Mouse (Mus musculus): ENCODE measurements around the gene Odf3l1. TPM values are rescaled to one million over a fixed set of nuclear protein-coding genes. Genes with fewer than 3 reads are reported as not detected.
"Not testable (repeated sequence)": the region's sequence is repeated elsewhere in the genome, so short reads cannot be mapped to it uniquely, and the experiment has no call there.

The Odf3l1 gene
- 0.20 and 1.1 TPM in 2 replicates for polyA plus RNA-seq (2015; fragmentation: Nextera tagmentation; extraction: Ambion mirVana)

GRCm38 (mm10) chr9:56864216-56864729, at the start of gene Odf3l1:
Gene Odf3l1, minus strand, starts transcription at chr9:56864679.
- H3K4me2 ChIP-seq (ENCODE audit: low read depth, low read length), result peak within 1 kb of the TSS; percentile 71
- 10% methylated on average over 3 of the region's 3 CpGs for WGBS
- no peaks in the 10 kb centered on the region for H3K9me3 ChIP-seq (ENCODE audit: control insufficient read depth, low read length)
- H3K4me3 ChIP-seq (ENCODE audit: low read length), result peak within 1 kb of the TSS; percentile 58
- H3K36me3 ChIP-seq (ENCODE audit: control insufficient read depth, insufficient read depth, low read length), result no peaks in the 10 kb centered on the region
- peak within 1 kb of the TSS; percentile 76 for H3K9ac ChIP-seq (ENCODE audit: low read length)
- peaks cover 58% of the 10 kb centered on the region for H3K4me1 ChIP-seq (replicated peaks; ENCODE audit: control insufficient read depth, insufficient read depth, low read length)
- peak within 1 kb of the TSS; percentile 69 for H3K27ac ChIP-seq (ENCODE audit: low read length)
- no peaks in the 10 kb centered on the region for H3K27me3 ChIP-seq (ENCODE audit: control insufficient read depth, insufficient read depth, low read depth, low read length)
- ATAC-seq (ENCODE audit: low read depth), result no peak

- Histone ChIP-seq H3K36me3 (ENCODE audit: control insufficient read depth, insufficient read depth, low read length) (peaks cover 29% of the 10 kb centered on the region), H3K4me1 (replicated peaks; ENCODE audit: control insufficient read depth, insufficient read depth, low read length) (no peaks in the 10 kb centered on the region), H3K27me3 (ENCODE audit: control insufficient read depth, insufficient read depth, low read depth, low read length) (no peaks in the 10 kb centered on the region), H3K27ac (ENCODE audit: low read length) (no peak overlapping the region), H3K4me2 (ENCODE audit: low read depth, low read length) (no peak overlapping the region), H3K9ac (ENCODE audit: low read length) (no peak overlapping the region), H3K4me3 (ENCODE audit: low read length) (no peak overlapping the region), H3K9me3 (ENCODE audit: control insufficient read depth, low read length) (no peaks in the 10 kb centered on the region)
- ATAC-seq (ENCODE audit: low read depth), result no peak
- 78% methylated on average over 9 of the region's 9 CpGs for WGBS
These were observed 49.5 kb upstream of the Odf3l1 start for GRCm38 (mm10) chr9:56913991-56914390.

GRCm38 (mm10) chr9:56911017-56911416, 46.5 kb upstream of the Odf3l1 start:
- no peak for ATAC-seq (ENCODE audit: low read depth)
- Histone ChIP-seq H3K4me3 (ENCODE audit: low read length) (no peak overlapping the region), H3K27ac (ENCODE audit: low read length) (no peak overlapping the region), H3K9me3 (ENCODE audit: control insufficient read depth, low read length) (no peaks in the 10 kb centered on the region), H3K9ac (ENCODE audit: low read length) (no peak overlapping the region), H3K4me1 (replicated peaks; ENCODE audit: control insufficient read depth, insufficient read depth, low read length) (no peaks in the 10 kb centered on the region), H3K4me2 (ENCODE audit: low read depth, low read length) (no peak overlapping the region), H3K36me3 (ENCODE audit: control insufficient read depth, insufficient read depth, low read length) (peaks cover 7% of the 10 kb centered on the region; the same call in 1 of the 2 replicates), H3K27me3 (ENCODE audit: control insufficient read depth, insufficient read depth, low read depth, low read length) (no peaks in the 10 kb centered on the region)
- WGBS, result 28% methylated on average over 1 of the region's 1 CpGs

- not testable (repeated sequence) for H3K27ac ChIP-seq (ENCODE audit: low read length); H3K4me1 ChIP-seq (replicated peaks; ENCODE audit: control insufficient read depth, insufficient read depth, low read length); ATAC-seq (ENCODE audit: low read depth); H3K36me3 ChIP-seq (ENCODE audit: control insufficient read depth, insufficient read depth, low read length); H3K4me3 ChIP-seq (ENCODE audit: low read length); H3K27me3 ChIP-seq (ENCODE audit: control insufficient read depth, insufficient read depth, low read depth, low read length); H3K9me3 ChIP-seq (ENCODE audit: control insufficient read depth, low read length); H3K4me2 ChIP-seq (ENCODE audit: low read depth, low read length); H3K9ac ChIP-seq (ENCODE audit: low read length)
- 36% methylated on average over 4 of the region's 4 CpGs for WGBS
These were observed 45.5 kb upstream of the Odf3l1 start for GRCm38 (mm10) chr9:56909991-56910390.

GRCm38 (mm10) chr9:56907549-56907948, 43.1 kb upstream of the Odf3l1 start:
- Histone ChIP-seq H3K9ac (ENCODE audit: low read length) (no peak overlapping the region), H3K27ac (ENCODE audit: low read length) (no peak overlapping the region), H3K9me3 (ENCODE audit: control insufficient read depth, low read length) (no peaks in the 10 kb centered on the region), H3K36me3 (ENCODE audit: control insufficient read depth, insufficient read depth, low read length) (no peaks in the 10 kb centered on the region), H3K27me3 (ENCODE audit: control insufficient read depth, insufficient read depth, low read depth, low read length) (no peaks in the 10 kb centered on the region), H3K4me3 (ENCODE audit: low read length) (no peak overlapping the region), H3K4me2 (ENCODE audit: low read depth, low read length) (no peak overlapping the region), H3K4me1 (replicated peaks; ENCODE audit: control insufficient read depth, insufficient read depth, low read length) (no peaks in the 10 kb centered on the region)
- ATAC-seq (ENCODE audit: low read depth), result peak; percentile 26; the same call in 1 of the 2 replicates
- WGBS, result 68% methylated on average over 9 of the region's 9 CpGs

GRCm38 (mm10) chr9:56903662-56904061, 39.2 kb upstream of the Odf3l1 start:
- no peaks in the 10 kb centered on the region for H3K9me3 ChIP-seq (ENCODE audit: control insufficient read depth, low read length)
- no peak overlapping the region for H3K4me3 ChIP-seq (ENCODE audit: low read length)
- 82% methylated on average over 3 of the region's 3 CpGs for WGBS
- ATAC-seq (ENCODE audit: low read depth), result no peak
- no peaks in the 10 kb centered on the region for H3K27me3 ChIP-seq (ENCODE audit: control insufficient read depth, insufficient read depth, low read depth, low read length)
- no peak overlapping the region for H3K4me2 ChIP-seq (ENCODE audit: low read depth, low read length)
- H3K9ac ChIP-seq (ENCODE audit: low read length), result no peak overlapping the region
- H3K4me1 ChIP-seq (replicated peaks; ENCODE audit: control insufficient read depth, insufficient read depth, low read length), result peaks cover 6% of the 10 kb centered on the region; the same call in 1 of the 2 replicates
- H3K27ac ChIP-seq (ENCODE audit: low read length), result no peak overlapping the region
- H3K36me3 ChIP-seq (ENCODE audit: control insufficient read depth, insufficient read depth, low read length), result no peaks in the 10 kb centered on the region

- H3K4me3 ChIP-seq (ENCODE audit: low read length), result no peak overlapping the region
- ATAC-seq (ENCODE audit: low read depth), result peak; percentile 75
- H3K4me2 ChIP-seq (ENCODE audit: low read depth, low read length), result no peak overlapping the region
- H3K36me3 ChIP-seq (ENCODE audit: control insufficient read depth, insufficient read depth, low read length), result no peaks in the 10 kb centered on the region
- peaks cover 6% of the 10 kb centered on the region; the same call in 1 of the 2 replicates for H3K4me1 ChIP-seq (replicated peaks; ENCODE audit: control insufficient read depth, insufficient read depth, low read length)
- H3K27ac ChIP-seq (ENCODE audit: low read length), result 0 out of 2 replicates have a peak overlapping the region, but pooled peaks have one; percentile 12
- no peak overlapping the region for H3K9ac ChIP-seq (ENCODE audit: low read length)
- no peaks in the 10 kb centered on the region for H3K9me3 ChIP-seq (ENCODE audit: control insufficient read depth, low read length)
- WGBS, result 36% methylated on average over 8 of the region's 8 CpGs
- H3K27me3 ChIP-seq (ENCODE audit: control insufficient read depth, insufficient read depth, low read depth, low read length), result no peaks in the 10 kb centered on the region
These were observed 36.7 kb upstream of the Odf3l1 start for GRCm38 (mm10) chr9:56901187-56901586.

- Histone ChIP-seq H3K27me3 (ENCODE audit: control insufficient read depth, insufficient read depth, low read depth, low read length) (no peaks in the 10 kb centered on the region), H3K9me3 (ENCODE audit: control insufficient read depth, low read length) (no peaks in the 10 kb centered on the region), H3K4me1 (replicated peaks; ENCODE audit: control insufficient read depth, insufficient read depth, low read length) (peaks cover 6% of the 10 kb centered on the region; the same call in 1 of the 2 replicates), H3K4me2 (ENCODE audit: low read depth, low read length) (no peak overlapping the region), H3K36me3 (ENCODE audit: control insufficient read depth, insufficient read depth, low read length) (no peaks in the 10 kb centered on the region), H3K9ac (ENCODE audit: low read length) (0 out of 2 replicates have a peak overlapping the region, but pooled peaks have one; percentile 18), H3K27ac (ENCODE audit: low read length) (peak overlapping the region; percentile 36; the same call in 1 of the 2 replicates), H3K4me3 (ENCODE audit: low read length) (no peak overlapping the region)
- WGBS, result 25% methylated on average over 9 of the region's 9 CpGs
- ATAC-seq (ENCODE audit: low read depth), result peak; percentile 16; the same call in 1 of the 2 replicates
These were observed 36.1 kb upstream of the Odf3l1 start for GRCm38 (mm10) chr9:56900571-56900970.

- Histone ChIP-seq H3K27ac (ENCODE audit: low read length) (no peak overlapping the region), H3K9me3 (ENCODE audit: control insufficient read depth, low read length) (no peaks in the 10 kb centered on the region), H3K36me3 (ENCODE audit: control insufficient read depth, insufficient read depth, low read length) (no peaks in the 10 kb centered on the region), H3K9ac (ENCODE audit: low read length) (no peak overlapping the region), H3K4me3 (ENCODE audit: low read length) (no peak overlapping the region), H3K4me2 (ENCODE audit: low read depth, low read length) (no peak overlapping the region), H3K27me3 (ENCODE audit: control insufficient read depth, insufficient read depth, low read depth, low read length) (no peaks in the 10 kb centered on the region), H3K4me1 (replicated peaks; ENCODE audit: control insufficient read depth, insufficient read depth, low read length) (peaks cover 6% of the 10 kb centered on the region; the same call in 1 of the 2 replicates)
- ATAC-seq (ENCODE audit: low read depth), result no peak
These were observed 35.6 kb upstream of the Odf3l1 start for GRCm38 (mm10) chr9:56900060-56900459.

Data from lung, embryonic 16.5 days (tissue).